Mouse (Mus musculus): ENCODE data around the gene Npsr1. TPM values are rescaled to one million over a fixed set of nuclear protein-coding genes. Genes with fewer than 3 reads are reported as not detected.

The Npsr1 gene
- polyA plus RNA-seq (2014; fragmentation: Illumina TruSeq; extraction: RNeasy Lipid Tissue Mini Kit (QIAGEN cat#74804)) = not detected

GRCm38 (mm10) chr9:24097696-24098095 lies at the start of gene Npsr1:
Gene Npsr1, plus strand, starts transcription at chr9:24097996.

